Mouse (Mus musculus) G1E-ER4 (cell line): ENCODE measurements around the gene Rwdd3. TPM values are rescaled to one million over a fixed set of nuclear protein-coding genes. Genes with fewer than 3 reads are reported as not detected.

Experiments
- GATA1 ChIP-seq: IDR thresholded peaks from one replicate; pipeline ENCODE4 v1.8.0; 2012; ENCODE audit warnings: low read length, inconsistent platforms
- polyA plus RNA-seq: library from polyadenylated mRNA; stranded (reverse); fragments of >175 nt; gene quantifications from 2 replicates; pipeline ENCODE4 v1.2.3, GENCODE M21; 2012

The Rwdd3 gene
- polyA plus RNA-seq, 1 experiment: 0.60 TPM

DNA sequence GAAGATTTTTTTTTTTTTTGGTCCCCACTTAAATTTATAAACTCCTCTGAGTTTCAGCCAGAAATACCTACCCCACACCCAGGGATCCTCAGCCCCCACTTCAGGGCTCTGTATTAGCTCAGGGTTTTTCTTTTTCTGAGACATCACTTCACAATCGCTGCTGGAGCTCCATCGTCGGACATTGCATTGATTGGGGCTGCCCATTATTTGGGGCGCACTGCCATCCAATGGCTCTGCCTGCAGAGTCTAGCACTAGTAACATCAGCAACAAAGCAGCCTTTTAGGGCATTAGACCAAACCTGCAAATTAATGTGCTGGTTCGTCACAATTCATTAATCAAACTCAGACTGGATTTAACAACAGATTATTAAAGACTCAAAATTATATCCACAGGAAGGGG lies 55.4 kb downstream of the Rwdd3 start:
- TF ChIP-seq GATA1: no peak

DNA sequence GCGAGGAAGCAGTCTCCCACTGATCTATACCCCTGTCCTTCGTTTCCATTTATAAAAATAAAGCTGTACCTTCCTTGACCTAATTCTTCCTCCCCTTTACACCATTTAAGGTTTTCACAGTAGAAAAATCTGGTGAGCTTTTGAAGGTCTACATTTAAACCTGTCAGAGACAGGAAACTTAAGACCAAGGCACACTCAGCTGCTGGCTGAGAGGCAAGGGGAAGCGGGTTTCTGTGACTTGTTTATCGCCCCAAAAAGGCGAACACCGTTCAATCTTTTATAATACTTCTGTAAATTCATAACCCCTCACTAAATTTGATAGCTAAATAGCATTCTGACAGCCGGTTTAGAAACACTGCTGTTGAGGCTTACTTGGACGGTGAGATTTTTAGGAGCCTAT lies 60.4 kb downstream of the Rwdd3 start:
- no peak for TF ChIP-seq GATA1

GRCm38 (mm10) chr3:121110430-121110829 lies 61.1 kb downstream of the Rwdd3 start:
- TF ChIP-seq GATA1: no peak

- no peak for TF ChIP-seq GATA1
These were observed 64.0 kb downstream of the Rwdd3 start for GRCm38 (mm10) chr3:121107481-121107880.

DNA sequence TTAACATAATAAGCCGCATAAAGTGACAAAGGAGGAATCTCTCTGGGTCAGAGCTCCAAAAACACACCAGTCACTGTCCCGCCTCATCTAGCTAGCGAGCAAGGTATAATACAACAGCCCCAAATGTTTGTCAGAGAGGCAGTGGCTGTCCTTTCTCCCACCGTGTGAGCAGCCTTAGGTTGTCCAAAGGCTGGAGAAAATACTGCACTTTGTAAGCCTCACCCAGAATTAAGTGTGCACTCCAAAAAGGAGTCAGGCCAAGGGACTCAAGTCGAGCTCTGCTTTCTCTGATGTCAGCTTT lies 66.1 kb downstream of the Rwdd3 start:
- TF ChIP-seq GATA1: no peak

Other genes with a start within 250 kb of the Rwdd3 start
- gene Tmem56, start 111.4 kb upstream of the Rwdd3 start, polyA plus RNA-seq: 11.4 and 16.8 TPM in 2 replicates
- 3.7 and 4.2 TPM in 2 replicates for gene Alg14, start 120.1 kb upstream of the Rwdd3 start, polyA plus RNA-seq